Mouse (Mus musculus) midbrain, embryonic 11.5 days (tissue): ENCODE measurements around the gene Psma6. TPM values are rescaled to one million over a fixed set of nuclear protein-coding genes. Genes with fewer than 3 reads are reported as not detected.

Source experiments
- ATAC-seq: fragments of 200-750 bp; cut with Nextera tagmentation; 2 replicates; pipeline ENCODE4 v1.8.0; 2017; ENCODE audit warnings: moderate TSS enrichment, moderate library complexity; ENCODE audit not compliant: low FRiP score
- DNase-seq: peaks from one replicate; pipeline ENCODE4 v3.0.0; 2015; ENCODE audit warnings: low spot score; ENCODE audit errors: missing footprints
- H3K27ac ChIP-seq: fragments of 300-500 bp; sonication (generic); 2 replicates; pipeline ENCODE4 v1.5.1; 2014; ENCODE audit warnings: low read depth, low read length
- H3K27me3 ChIP-seq: fragments of 300-500 bp; sonication (generic); 2 replicates; pipeline ENCODE4 v1.6.1; 2014; ENCODE audit warnings: mild to moderate bottlenecking, low read length, moderate library complexity, mixed read lengths; ENCODE audit not compliant: control insufficient read depth, insufficient read depth
- H3K36me3 ChIP-seq: fragments of 300-500 bp; sonication (generic); 2 replicates; pipeline ENCODE4 v1.6.1; 2014; ENCODE audit warnings: mild to moderate bottlenecking, low read length, moderate library complexity, mixed read lengths; ENCODE audit not compliant: control insufficient read depth, insufficient read depth
- H3K4me1 ChIP-seq: fragments of 300-500 bp; sonication (generic); 2 replicates; pipeline ENCODE4 v1.6.1; 2014; ENCODE audit warnings: low read length; ENCODE audit not compliant: control insufficient read depth, insufficient read depth
- H3K4me2 ChIP-seq: fragments of 300-500 bp; sonication (generic); 2 replicates; pipeline ENCODE4 v1.6.1; 2014; ENCODE audit warnings: mild to moderate bottlenecking, moderate library complexity
- H3K4me3 ChIP-seq: fragments of 300-500 bp; sonication (generic); 2 replicates; pipeline ENCODE4 v1.5.1; 2014; ENCODE audit warnings: low read depth, low read length
- H3K9ac ChIP-seq: fragments of 300-500 bp; sonication (generic); 2 replicates; pipeline ENCODE4 v1.6.1; 2014; ENCODE audit warnings: low read length
- H3K9me3 ChIP-seq: fragments of 300-500 bp; sonication (generic); 2 replicates; pipeline ENCODE4 v1.6.1; 2016; ENCODE audit warnings: low read length; ENCODE audit not compliant: control insufficient read depth
- WGBS: fragments of 180-500 bp; shearing (Covaris S2); extraction: QIAGEN DNeasy Blood & Tissue Kit; methylation state at CpG from one replicate; pipeline ENCODE4 v1.1.7; 2014; 5-methylcytosine and 5-hydroxymethylcytosine counted together
- polyA plus RNA-seq: library from polyadenylated mRNA; unstranded; fragments of >200 nt; fragmentation: Nextera tagmentation; extraction: Ambion mirVana; gene quantifications from 2 replicates; pipeline ENCODE4 v1.2.1, GENCODE M21; 2014

Gene Psma6
- polyA plus RNA-seq, 1 experiment from 2014 or later: 513 TPM

DNA sequence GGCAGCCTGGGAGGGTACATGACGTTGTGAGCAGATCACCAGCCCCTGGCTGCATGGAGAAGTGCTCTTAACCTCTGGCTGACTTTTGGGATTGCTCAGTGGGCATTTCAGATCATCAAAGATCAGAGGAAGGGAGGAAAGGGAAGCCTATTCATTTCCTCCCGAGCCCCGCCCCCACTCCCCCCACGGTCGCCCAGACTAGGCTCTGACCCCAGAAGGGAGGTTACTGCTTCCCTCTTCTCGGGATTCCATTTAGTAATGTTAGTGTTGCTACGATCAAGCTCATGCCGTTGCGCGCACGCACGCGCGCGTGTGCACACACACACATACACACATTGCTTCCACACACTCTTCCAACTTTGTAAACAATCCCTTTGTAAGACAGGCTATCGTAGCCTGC lies 66.4 kb downstream of the Psma6 start:
- Histone ChIP-seq H3K27ac (no peak overlapping the region), H3K4me2 (no peak overlapping the region), H3K4me1 (peaks cover 10% of the 10 kb centered on the region), H3K9ac (no peak overlapping the region), H3K9me3 (no peaks in the 10 kb centered on the region), H3K36me3 (no peaks in the 10 kb centered on the region), H3K27me3 (no peaks in the 10 kb centered on the region), H3K4me3 (no peak overlapping the region)
- ATAC-seq (no peak), DNase-seq (no peak)
- 69% methylated on average over 15 of the region's 16 CpGs for WGBS

DNA sequence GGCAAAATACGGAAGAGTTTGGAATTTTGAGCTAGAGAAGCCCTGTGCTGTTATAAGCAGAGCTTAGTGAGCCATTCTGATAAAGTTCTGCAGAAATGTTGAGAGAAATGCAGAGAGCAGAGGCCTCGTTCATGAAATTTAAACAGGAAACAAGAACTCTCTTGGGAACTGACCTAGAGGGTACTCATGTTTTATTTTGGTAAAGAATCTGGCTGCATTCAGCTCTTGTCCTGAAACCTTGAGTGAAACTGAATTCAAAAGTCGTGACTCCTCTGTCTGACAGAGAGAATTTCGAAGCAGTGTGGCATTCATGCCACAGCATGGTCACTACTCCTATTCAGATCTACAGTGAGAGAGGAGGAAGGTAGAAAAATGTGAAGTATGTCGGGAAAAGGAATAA lies 68.8 kb downstream of the Psma6 start:
- H3K27ac ChIP-seq: no peak overlapping the region
- H3K9me3 ChIP-seq: no peaks in the 10 kb centered on the region
- no peak overlapping the region for H3K4me3 ChIP-seq
- ATAC-seq (no peak), DNase-seq (no peak)
- no peaks in the 10 kb centered on the region for H3K27me3 ChIP-seq
- H3K4me1 ChIP-seq: peaks cover 5% of the 10 kb centered on the region
- no peak overlapping the region for H3K9ac ChIP-seq
- 67% methylated on average over 5 of the region's 5 CpGs for WGBS
- no peak overlapping the region for H3K4me2 ChIP-seq
- no peaks in the 10 kb centered on the region for H3K36me3 ChIP-seq

DNA sequence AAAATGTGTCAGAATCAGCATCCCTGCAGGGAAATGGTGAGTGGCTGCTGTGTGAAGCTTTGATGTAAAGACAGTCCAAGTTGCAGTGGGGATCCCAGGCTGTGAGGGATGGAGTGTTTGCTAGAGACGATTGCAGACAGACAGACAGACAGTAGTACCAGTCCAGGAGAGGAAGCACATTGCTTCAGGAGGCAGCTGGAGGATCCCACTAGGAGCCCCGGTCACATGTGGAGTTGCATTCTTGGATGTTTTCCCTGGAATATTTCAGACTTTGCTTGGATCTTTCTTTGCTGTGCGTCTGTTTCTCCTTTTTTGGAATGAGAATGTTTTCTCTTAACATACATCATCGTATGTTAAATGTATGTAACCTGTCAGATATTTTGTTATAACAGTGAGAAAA lies 69.9 kb downstream of the Psma6 start:
- Histone ChIP-seq H3K36me3 (no peaks in the 10 kb centered on the region), H3K27ac (no peak overlapping the region), H3K9me3 (no peaks in the 10 kb centered on the region), H3K4me3 (no peak overlapping the region), H3K4me1 (peaks cover 2% of the 10 kb centered on the region; the same call in 1 of the 2 replicates), H3K9ac (no peak overlapping the region), H3K4me2 (no peak overlapping the region), H3K27me3 (no peaks in the 10 kb centered on the region)
- DNase-seq: no peak
- WGBS: 80% methylated on average over 4 of the region's 4 CpGs
- ATAC-seq: no peak

DNA sequence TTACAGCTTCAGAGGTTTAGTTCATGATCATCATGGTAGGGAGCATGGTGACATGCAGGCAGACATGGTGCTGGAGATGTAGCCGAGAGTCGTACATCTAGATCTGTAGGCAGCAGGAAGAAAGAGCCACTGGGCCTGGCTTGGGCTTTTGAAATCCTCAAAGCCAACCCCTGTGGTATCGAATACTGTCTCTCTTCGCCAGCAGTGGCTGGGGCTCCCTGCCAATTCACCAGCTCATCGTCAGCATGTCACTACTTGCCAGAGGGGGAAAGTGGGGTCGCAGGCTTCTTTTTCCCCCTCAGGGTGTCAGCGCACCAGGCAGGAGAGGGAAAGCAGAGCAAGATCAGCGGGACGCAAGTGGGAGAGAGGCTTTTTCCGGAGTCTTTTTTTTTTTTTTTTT lies 71.2 kb downstream of the Psma6 start:
- Histone ChIP-seq H3K27me3 (no peaks in the 10 kb centered on the region), H3K9ac (no peak overlapping the region), H3K9me3 (no peaks in the 10 kb centered on the region), H3K36me3 (no peaks in the 10 kb centered on the region), H3K4me1 (peaks cover 2% of the 10 kb centered on the region; the same call in 1 of the 2 replicates), H3K4me2 (no peak overlapping the region), H3K4me3 (no peak overlapping the region), H3K27ac (no peak overlapping the region)
- ATAC-seq: no peak
- WGBS: 85% methylated on average over 9 of the region's 10 CpGs
- DNase-seq: no peak

DNA sequence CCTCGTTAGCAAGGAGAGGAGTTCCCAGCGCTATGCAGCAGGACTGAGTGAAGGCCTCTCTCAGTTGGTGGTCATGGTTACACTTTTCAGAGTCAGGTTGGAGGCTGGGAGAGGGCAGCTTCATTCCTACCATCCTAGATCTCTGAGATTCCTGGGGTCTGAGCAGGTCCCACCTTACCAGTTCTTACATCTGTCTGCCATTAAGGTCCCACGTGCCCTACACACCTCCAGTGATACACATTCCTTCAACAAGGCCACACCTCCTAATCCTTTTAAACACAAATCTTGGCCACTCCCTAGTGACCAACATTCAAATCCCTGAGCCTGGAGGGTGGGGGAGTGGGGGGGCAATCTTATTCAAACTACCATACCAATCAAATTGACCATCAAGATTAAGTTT lies 72.1 kb downstream of the Psma6 start:
- DNase-seq (no peak), ATAC-seq (no peak)
- no peak overlapping the region for H3K4me3 ChIP-seq
- H3K27me3 ChIP-seq: no peaks in the 10 kb centered on the region
- no peaks in the 10 kb centered on the region for H3K4me1 ChIP-seq
- no peaks in the 10 kb centered on the region for H3K9me3 ChIP-seq
- no peak overlapping the region for H3K27ac ChIP-seq
- WGBS: 70% methylated on average over 3 of the region's 3 CpGs
- no peaks in the 10 kb centered on the region for H3K36me3 ChIP-seq
- H3K4me2 ChIP-seq: no peak overlapping the region
- no peak overlapping the region for H3K9ac ChIP-seq

DNA sequence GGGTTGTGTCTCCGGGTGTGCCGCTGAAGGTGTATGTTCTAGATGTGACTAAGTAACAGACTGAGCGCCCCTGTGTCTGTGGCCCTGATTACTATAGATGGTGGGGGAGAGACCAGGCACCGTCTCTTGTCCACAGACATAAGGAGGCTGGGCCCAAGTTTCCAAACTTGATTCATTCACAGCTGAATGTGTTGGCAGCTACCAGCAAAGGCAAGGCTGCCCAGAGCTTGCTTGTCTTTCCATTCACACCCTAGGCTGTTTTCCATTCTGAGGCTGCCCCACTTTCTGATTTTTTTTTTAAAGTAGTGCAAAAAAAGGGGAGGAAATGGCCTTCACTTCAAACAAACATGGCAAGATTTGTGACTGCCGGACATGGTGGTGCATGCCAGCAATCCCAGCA lies 72.9 kb downstream of the Psma6 start:
- ATAC-seq: no peak
- no peaks in the 10 kb centered on the region for H3K4me1 ChIP-seq
- H3K27me3 ChIP-seq: no peaks in the 10 kb centered on the region
- DNase-seq: no peak
- H3K4me3 ChIP-seq: no peak overlapping the region
- 91% methylated on average over 5 of the region's 5 CpGs for WGBS
- H3K36me3 ChIP-seq: no peaks in the 10 kb centered on the region
- H3K9ac ChIP-seq: no peak overlapping the region
- H3K4me2 ChIP-seq: no peak overlapping the region
- no peak overlapping the region for H3K27ac ChIP-seq
- no peaks in the 10 kb centered on the region for H3K9me3 ChIP-seq

DNA sequence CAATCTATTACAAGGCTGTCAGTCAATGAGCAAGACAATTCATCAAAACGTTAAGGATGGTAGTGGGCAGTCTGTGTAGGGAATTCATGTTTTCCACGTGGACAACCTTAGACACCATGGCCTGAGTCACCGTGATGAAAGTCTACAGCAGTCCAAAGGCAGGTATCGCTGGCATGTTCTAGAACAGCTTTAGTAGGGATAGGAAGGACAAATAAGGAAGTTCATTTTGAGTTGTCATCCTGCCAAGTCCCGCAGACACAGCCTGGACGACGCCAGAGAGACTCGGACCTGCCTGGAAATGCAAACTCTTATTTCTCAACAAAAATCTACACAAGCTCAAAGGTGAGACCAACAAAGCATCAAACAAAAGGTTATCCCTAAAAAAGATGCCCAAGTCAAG lies 75.7 kb downstream of the Psma6 start:
- no peak for ATAC-seq
- no peak overlapping the region for H3K27ac ChIP-seq
- WGBS: 85% methylated on average over 8 of the region's 8 CpGs

DNA sequence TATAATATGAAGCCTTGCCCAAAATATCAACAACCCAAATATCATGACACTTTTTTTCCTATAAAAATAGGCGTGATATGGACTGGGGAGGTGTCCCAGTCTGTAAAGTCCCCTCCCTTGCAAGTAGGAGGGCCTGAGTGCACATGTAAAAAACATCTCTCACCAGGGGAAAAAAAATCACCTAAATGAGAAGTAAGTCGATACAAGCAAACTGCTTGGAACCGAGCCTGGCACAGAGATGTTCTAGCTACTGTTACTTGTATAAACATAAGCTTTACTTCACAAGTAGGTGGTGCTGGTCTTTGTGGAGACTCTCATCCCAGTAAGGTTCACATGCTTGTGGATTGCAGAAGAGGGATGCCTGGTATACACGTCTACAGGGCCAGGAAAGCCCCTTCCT lies 76.9 kb downstream of the Psma6 start:
- Histone ChIP-seq H3K4me1 (peaks cover 10% of the 10 kb centered on the region; the same call in 1 of the 2 replicates), H3K4me3 (no peak overlapping the region), H3K9me3 (no peaks in the 10 kb centered on the region), H3K36me3 (no peaks in the 10 kb centered on the region), H3K4me2 (no peak overlapping the region), H3K9ac (no peak overlapping the region), H3K27me3 (no peaks in the 10 kb centered on the region), H3K27ac (no peak overlapping the region)
- no peak for ATAC-seq
- 76% methylated on average over 4 of the region's 4 CpGs for WGBS
- no peak for DNase-seq

More for the DNA sequence above, 75.7 kb downstream of the Psma6 start:
- Histone ChIP-seq H3K36me3 (no peaks in the 10 kb centered on the region), H3K27me3 (no peaks in the 10 kb centered on the region), H3K9ac (no peak overlapping the region), H3K9me3 (no peaks in the 10 kb centered on the region), H3K4me2 (no peak overlapping the region), H3K4me1 (peaks cover 8% of the 10 kb centered on the region; the same call in 1 of the 2 replicates), H3K4me3 (no peak overlapping the region)
- no peak for DNase-seq

DNA sequence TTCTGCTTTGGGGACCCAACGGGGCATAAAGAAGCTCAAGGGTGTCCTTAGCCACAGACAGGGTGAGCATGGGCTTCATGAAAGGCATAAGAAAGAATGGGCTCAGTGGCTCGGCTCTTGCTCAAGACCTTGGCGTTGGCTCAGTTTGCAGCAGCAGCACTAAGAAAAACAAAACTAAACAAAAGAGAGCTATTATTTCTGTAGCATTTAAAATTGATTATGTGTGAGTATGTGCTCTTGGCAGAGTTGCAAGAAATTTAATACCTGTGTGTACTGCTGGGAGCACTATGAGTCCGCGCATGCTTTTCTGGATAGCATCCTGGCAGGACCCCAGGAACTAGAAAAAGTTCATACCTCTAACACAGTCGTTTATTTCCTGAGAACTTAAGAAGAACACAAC lies 77.7 kb downstream of the Psma6 start:
- Histone ChIP-seq H3K4me2 (no peak overlapping the region), H3K9ac (no peak overlapping the region), H3K27ac (no peak overlapping the region), H3K4me1 (peaks cover 13% of the 10 kb centered on the region), H3K9me3 (no peaks in the 10 kb centered on the region), H3K4me3 (no peak overlapping the region), H3K27me3 (no peaks in the 10 kb centered on the region), H3K36me3 (no peaks in the 10 kb centered on the region)
- 89% methylated on average over 6 of the region's 6 CpGs for WGBS
- no peak for ATAC-seq
- DNase-seq: no peak

DNA sequence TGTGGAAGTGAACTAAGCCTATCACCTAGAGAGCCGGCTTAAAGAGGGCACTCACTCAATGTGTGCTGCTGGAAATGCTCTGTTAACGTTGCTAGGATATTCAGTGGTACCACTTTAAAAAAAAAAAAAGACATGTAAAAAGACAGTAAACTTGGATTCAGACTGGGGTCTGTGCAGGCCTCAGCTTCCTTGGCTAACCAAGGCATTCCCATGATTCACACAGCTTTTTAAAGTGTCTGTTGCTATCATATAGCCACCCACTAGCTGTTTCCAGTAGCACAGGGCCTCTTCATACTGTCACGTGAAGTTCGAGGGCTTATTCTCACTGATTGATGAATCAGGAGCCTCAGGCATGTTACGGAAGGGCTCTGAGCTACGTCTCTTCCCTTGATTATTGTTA lies 78.4 kb downstream of the Psma6 start:
- no peak overlapping the region for H3K27ac ChIP-seq
- no peaks in the 10 kb centered on the region for H3K27me3 ChIP-seq
- no peak overlapping the region for H3K4me2 ChIP-seq
- 88% methylated on average over 6 of the region's 6 CpGs for WGBS
- ATAC-seq (no peak), DNase-seq (no peak)
- no peak overlapping the region for H3K4me3 ChIP-seq
- H3K36me3 ChIP-seq: no peaks in the 10 kb centered on the region
- no peaks in the 10 kb centered on the region for H3K9me3 ChIP-seq
- H3K4me1 ChIP-seq: peaks cover 16% of the 10 kb centered on the region
- H3K9ac ChIP-seq: no peak overlapping the region
